ENCODE assay signal across 16 mouse cellular contexts in genomic region chr2:27042131-27042844, GRCm38 (mm10). TPM values are rescaled to one million over a fixed set of nuclear protein-coding genes. Genes with fewer than 3 reads are reported as not detected.
DNase-seq lines count a peak whose midpoint lies in the region; ATAC-seq and TF ChIP-seq lines count a peak whose summit lies in the region.
"Had no signal": no experiment of that assay in that cellular context is flagged by ENCODE, and none has a peak within 500 bp of the region (broad histone marks: within the 10 kb centered on the region; RNA-seq: fewer than 3 reads in every experiment).

No protein-coding gene starts in this region.

- no peaks in the 10 kb centered on the region for H3K9me3 ChIP-seq in heart, embryonic 10.5 days
- no peaks in the 10 kb centered on the region for H3K9me3 ChIP-seq in liver, embryonic 13.5 days (replicated peaks)
- H3K9me3 ChIP-seq in hindbrain, embryonic 12.5 days (replicated peaks), result no peaks in the 10 kb centered on the region
- no peaks in the 10 kb centered on the region for H3K9me3 ChIP-seq in midbrain, postnatal 0 days (ENCODE audit: low read length)
- H3K9me3 ChIP-seq: embryonic facial prominence, embryonic 13.5 days; forebrain, embryonic 12.5 days; G1E; neural tube, embryonic 13.5 days had no signal

- H3K27me3 ChIP-seq in heart, embryonic 10.5 days (ENCODE audit: insufficient read depth, poor library complexity, severe bottlenecking), result peaks cover 34% of the 10 kb centered on the region
- no peaks in the 10 kb centered on the region for H3K27me3 ChIP-seq in liver, embryonic 13.5 days
- peaks cover 12% of the 10 kb centered on the region; the same call in 1 of the 2 replicates for H3K27me3 ChIP-seq in hindbrain, embryonic 12.5 days
- H3K27me3 ChIP-seq in midbrain, postnatal 0 days (ENCODE audit: insufficient read depth, low read length), result no peaks in the 10 kb centered on the region
- H3K27me3 ChIP-seq: embryonic facial prominence, embryonic 13.5 days; neural tube, embryonic 13.5 days had no signal

- peak; percentile 79 for ATAC-seq in liver, embryonic 13.5 days (ENCODE audit: low read depth)
- ATAC-seq in hindbrain, embryonic 12.5 days (ENCODE audit: low FRiP score), result no peak
- no peak for ATAC-seq in midbrain, postnatal 0 days (ENCODE audit: low FRiP score)

- DNase-seq in heart, adult 11 months, result peak; percentile 91
- DNase-seq in heart, embryonic 10.5 days (ENCODE audit: low spot score), result no peak
- peak; percentile 23 for DNase-seq in NIH3T3 (ENCODE audit: low read depth)
- peak; percentile 50 for DNase-seq in kidney, postnatal 10 days
- DNase-seq in liver, embryonic 13.5 days, result no peak
- no peak for DNase-seq in lung, postnatal 25 days (ENCODE audit: low spot score)
- no peak for DNase-seq in midbrain, postnatal 0 days (ENCODE audit: low spot score)
- DNase-seq: heart, adult 2 months; heart, postnatal 10 days; lung, adult 2 months; retina, postnatal 1 day had no signal

- peaks cover 21% of the 10 kb centered on the region for H3K4me1 ChIP-seq in heart, embryonic 10.5 days
- H3K4me1 ChIP-seq in liver, embryonic 13.5 days (replicated peaks), result peaks cover 7% of the 10 kb centered on the region
- peaks cover 2% of the 10 kb centered on the region; the same call in 1 of the 2 replicates for H3K4me1 ChIP-seq in hindbrain, embryonic 12.5 days
- H3K4me1 ChIP-seq in midbrain, postnatal 0 days (ENCODE audit: insufficient read depth, low read length), result no peaks in the 10 kb centered on the region
- H3K4me1 ChIP-seq: forebrain, embryonic 12.5 days; neural tube, embryonic 13.5 days had no signal

- H3K4me3 ChIP-seq in heart, embryonic 10.5 days, result no peak overlapping the region
- H3K4me3 ChIP-seq in liver, embryonic 13.5 days (replicated peaks), result no peak overlapping the region
- H3K4me3 ChIP-seq in hindbrain, embryonic 12.5 days, result no peak overlapping the region
- no peak overlapping the region for H3K4me3 ChIP-seq in midbrain, postnatal 0 days (ENCODE audit: low read depth, low read length)
- H3K4me3 ChIP-seq: embryonic facial prominence, embryonic 13.5 days; forebrain, embryonic 12.5 days; heart, adult 2 months; neural tube, embryonic 13.5 days had no signal

- H3K27ac ChIP-seq in heart, embryonic 10.5 days, result no peak overlapping the region
- H3K27ac ChIP-seq in liver, embryonic 13.5 days, result peak overlapping the region; percentile 65
- no peak overlapping the region for H3K27ac ChIP-seq in hindbrain, embryonic 12.5 days
- H3K27ac ChIP-seq in midbrain, postnatal 0 days (ENCODE audit: low read depth, low read length), result no peak overlapping the region
- H3K27ac ChIP-seq: embryonic facial prominence, embryonic 13.5 days; forebrain, embryonic 12.5 days; heart, adult 2 months; neural tube, embryonic 13.5 days had no signal

- H3K36me3 ChIP-seq in heart, embryonic 10.5 days, result no peaks in the 10 kb centered on the region
- no peaks in the 10 kb centered on the region for H3K36me3 ChIP-seq in liver, embryonic 13.5 days
- H3K36me3 ChIP-seq in hindbrain, embryonic 12.5 days, result no peaks in the 10 kb centered on the region
- H3K36me3 ChIP-seq in midbrain, postnatal 0 days (ENCODE audit: insufficient read depth, low read length), result no peaks in the 10 kb centered on the region
- H3K36me3 ChIP-seq: embryonic facial prominence, embryonic 13.5 days; forebrain, embryonic 12.5 days; G1E; neural tube, embryonic 13.5 days had no signal

- 75% methylated on average over 8 of the region's 8 CpGs for WGBS in heart, embryonic 10.5 days
- 62% methylated on average over 8 of the region's 8 CpGs for WGBS in liver, embryonic 13.5 days (ENCODE audit: insufficient replicate concordance)
- 72% methylated on average over 8 of the region's 8 CpGs for WGBS in hindbrain, embryonic 12.5 days
- 74% methylated on average over 8 of the region's 8 CpGs for WGBS in midbrain, postnatal 0 days

- no peak for TF ChIP-seq CTCF in midbrain, postnatal 0 days (IDR thresholded peaks at IDR 0.05)

- H3K4me2 ChIP-seq in liver, embryonic 13.5 days, result no peak overlapping the region
- H3K4me2 ChIP-seq in hindbrain, embryonic 12.5 days (replicated peaks), result no peak overlapping the region
- no peak overlapping the region for H3K4me2 ChIP-seq in midbrain, postnatal 0 days (ENCODE audit: low read depth, low read length, poor library complexity, severe bottlenecking)
- H3K4me2 ChIP-seq: embryonic facial prominence, embryonic 13.5 days; forebrain, embryonic 12.5 days; neural tube, embryonic 13.5 days had no signal

- no peak overlapping the region for H3K9ac ChIP-seq in liver, embryonic 13.5 days
- no peak overlapping the region for H3K9ac ChIP-seq in hindbrain, embryonic 12.5 days
- no peak overlapping the region for H3K9ac ChIP-seq in midbrain, postnatal 0 days (replicated peaks; ENCODE audit: low read length, poor library complexity, severe bottlenecking)
- H3K9ac ChIP-seq: embryonic facial prominence, embryonic 13.5 days; forebrain, embryonic 12.5 days; neural tube, embryonic 13.5 days had no signal

RNA-seq across cellular contexts. Expression of gene Slc2a6, which starts 14.5 kb away (rescaled TPM):
- 0.34 and 0.49 TPM in 2 replicates for polyA plus RNA-seq in heart, embryonic 10.5 days (2016; fragmentation: Nextera tagmentation; extraction: Ambion mirVana)
- polyA plus RNA-seq in liver, embryonic 13.5 days (2015; fragmentation: Nextera tagmentation; extraction: Ambion mirVana), result 0.13 and 0.20 TPM in 2 replicates
- 3.5 and 4.1 TPM in 2 replicates for polyA plus RNA-seq in hindbrain, embryonic 12.5 days (2016; fragmentation: Nextera tagmentation; extraction: Ambion mirVana)
- total RNA-seq in midbrain, postnatal 0 days (2014; rRNA removed), result 23.8 and 31.8 TPM in 2 replicates
- polyA plus RNA-seq in midbrain, postnatal 0 days (2015; fragmentation: Nextera tagmentation; extraction: Ambion mirVana), result 14.4 and 14.8 TPM in 2 replicates
- polyA plus RNA-seq: G1E had no signal

RNA-seq across cellular contexts. Expression of gene Mymk, which starts 29.7 kb away (rescaled TPM):
- 0.09 TPM in 1 of 2 replicates, not detected in the other for polyA plus RNA-seq in heart, embryonic 10.5 days (2016; fragmentation: Nextera tagmentation; extraction: Ambion mirVana)
- 0.70 and 0.83 TPM in 2 replicates for polyA plus RNA-seq in liver, embryonic 13.5 days (2015; fragmentation: Nextera tagmentation; extraction: Ambion mirVana)
- polyA plus RNA-seq in hindbrain, embryonic 12.5 days (2016; fragmentation: Nextera tagmentation; extraction: Ambion mirVana), result 2.6 and 5.2 TPM in 2 replicates
- total RNA-seq in midbrain, postnatal 0 days (2014; rRNA removed), result 0.16 TPM in 1 of 2 replicates, not detected in the other
- polyA plus RNA-seq in midbrain, postnatal 0 days (2015; fragmentation: Nextera tagmentation; extraction: Ambion mirVana), result 0.15 TPM in 1 of 2 replicates, not detected in the other
- total RNA-seq: heart, adult 2 months had no signal
- polyA plus RNA-seq: G1E had no signal

RNA-seq across cellular contexts. Expression of gene Cacfd1, which starts 32.6 kb away (rescaled TPM):
- polyA plus RNA-seq in heart, embryonic 10.5 days (2016; fragmentation: Nextera tagmentation; extraction: Ambion mirVana), result 48.3 and 54.5 TPM in 2 replicates
- 12.6 and 13.4 TPM in 2 replicates for polyA plus RNA-seq in liver, embryonic 13.5 days (2015; fragmentation: Nextera tagmentation; extraction: Ambion mirVana)
- polyA plus RNA-seq in hindbrain, embryonic 12.5 days (2016; fragmentation: Nextera tagmentation; extraction: Ambion mirVana), result 115 TPM in 2 replicates
- total RNA-seq in midbrain, postnatal 0 days (2014; rRNA removed), result 52.8 and 63.0 TPM in 2 replicates
- 97.1 and 98.8 TPM in 2 replicates for polyA plus RNA-seq in midbrain, postnatal 0 days (2015; fragmentation: Nextera tagmentation; extraction: Ambion mirVana)

RNA-seq across cellular contexts. Expression of gene Adamtsl2, which starts 36.9 kb away (rescaled TPM):
- 9.7 and 13.5 TPM in 2 replicates for polyA plus RNA-seq in heart, embryonic 10.5 days (2016; fragmentation: Nextera tagmentation; extraction: Ambion mirVana)
- polyA plus RNA-seq in liver, embryonic 13.5 days (2015; fragmentation: Nextera tagmentation; extraction: Ambion mirVana), result 0.64 and 0.65 TPM in 2 replicates
- polyA plus RNA-seq in hindbrain, embryonic 12.5 days (2016; fragmentation: Nextera tagmentation; extraction: Ambion mirVana), result 6.1 and 9.0 TPM in 2 replicates
- 14.3 and 17.0 TPM in 2 replicates for total RNA-seq in midbrain, postnatal 0 days (2014; rRNA removed)
- polyA plus RNA-seq in midbrain, postnatal 0 days (2015; fragmentation: Nextera tagmentation; extraction: Ambion mirVana), result 7.3 and 9.3 TPM in 2 replicates
- polyA plus RNA-seq: G1E had no signal

Comparison
In these comparisons a context has a peak if more than half of its experiments do, and no peak if none do; other contexts are left out.
1. DNase-seq: peak in heart, adult 11 months (single experiment), NIH3T3 (single experiment) and kidney, postnatal 10 days (single experiment); none in heart, embryonic 10.5 days (single experiment), liver, embryonic 13.5 days (single experiment), lung, postnatal 25 days (single experiment) and midbrain, postnatal 0 days (single experiment).